Comparison of ENCODE assay signal across 7 mouse cellular contexts in genomic region chrX:152144742-152145214, GRCm38 (mm10). TPM values are rescaled to one million over a fixed set of nuclear protein-coding genes. Genes with fewer than 3 reads are reported as not detected.
DNase-seq lines count a peak whose midpoint lies in the region; ATAC-seq lines count a peak whose summit lies in the region.

No protein-coding gene starts in this region.

- no peaks in the 10 kb centered on the region for H3K9me3 ChIP-seq in heart, embryonic 11.5 days (replicated peaks; ENCODE audit: control insufficient read depth, low read length)
- H3K9me3 ChIP-seq in limb, embryonic 13.5 days: no peaks in the 10 kb centered on the region
- H3K9me3 ChIP-seq in neural tube, embryonic 12.5 days: no peaks in the 10 kb centered on the region

- ATAC-seq in heart, embryonic 11.5 days (replicated peaks; ENCODE audit: insufficient number of reproducible peaks, low FRiP score, low TSS enrichment): no peak
- no peak for ATAC-seq in limb, embryonic 13.5 days (ENCODE audit: low FRiP score, low read depth)
- ATAC-seq in neural tube, embryonic 12.5 days (ENCODE audit: low FRiP score, low read depth): no peak
- no peak for ATAC-seq in monocyte, adult 5-6 weeks (replicated peaks; ENCODE audit: insufficient number of reproducible peaks, low FRiP score, low TSS enrichment, poor library complexity, severe bottlenecking)

- H3K27me3 ChIP-seq in heart, embryonic 11.5 days (ENCODE audit: control insufficient read depth, insufficient read depth, low read length): peaks cover 56% of the 10 kb centered on the region
- peaks cover 80% of the 10 kb centered on the region for H3K27me3 ChIP-seq in limb, embryonic 13.5 days
- H3K27me3 ChIP-seq in neural tube, embryonic 12.5 days (replicated peaks): peaks cover 55% of the 10 kb centered on the region

- peak overlapping the region; percentile 62 for H3K4me3 ChIP-seq in heart, embryonic 11.5 days (ENCODE audit: low read depth, low read length)
- peak overlapping the region; percentile 59 for H3K4me3 ChIP-seq in limb, embryonic 13.5 days
- H3K4me3 ChIP-seq in neural tube, embryonic 12.5 days: peak overlapping the region; percentile 64

- H3K4me2 ChIP-seq in heart, embryonic 11.5 days: peak overlapping the region; percentile 80
- peak overlapping the region; percentile 83 for H3K4me2 ChIP-seq in limb, embryonic 13.5 days (replicated peaks)
- peak overlapping the region; percentile 78 for H3K4me2 ChIP-seq in neural tube, embryonic 12.5 days (replicated peaks)

- peak overlapping the region; percentile 64; the same call in 1 of the 2 replicates for H3K9ac ChIP-seq in heart, embryonic 11.5 days (ENCODE audit: low read depth, low read length)
- peak overlapping the region; percentile 72 for H3K9ac ChIP-seq in limb, embryonic 13.5 days
- H3K9ac ChIP-seq in neural tube, embryonic 12.5 days: peak overlapping the region; percentile 59

- no peaks in the 10 kb centered on the region for H3K4me1 ChIP-seq in heart, embryonic 11.5 days (ENCODE audit: control insufficient read depth, insufficient read depth, low read length)
- H3K4me1 ChIP-seq in limb, embryonic 13.5 days: peaks cover 10% of the 10 kb centered on the region; the same call in 1 of the 2 replicates
- peaks cover 3% of the 10 kb centered on the region; the same call in 1 of the 2 replicates for H3K4me1 ChIP-seq in neural tube, embryonic 12.5 days

- peak; percentile 21 for DNase-seq in right cerebral cortex, postnatal 14 days
- DNase-seq in right cerebral cortex, postnatal 36 days (ENCODE audit: low spot score in 2 of 2): no peak
- peak; percentile 35 to 44 for DNase-seq in cerebellum, postnatal 14 days

- H3K36me3 ChIP-seq in heart, embryonic 11.5 days (ENCODE audit: control insufficient read depth, insufficient read depth, low read length): no peaks in the 10 kb centered on the region
- H3K36me3 ChIP-seq in limb, embryonic 13.5 days: no peaks in the 10 kb centered on the region
- no peaks in the 10 kb centered on the region for H3K36me3 ChIP-seq in neural tube, embryonic 12.5 days

- WGBS in heart, embryonic 11.5 days (ENCODE audit: insufficient replicate concordance): 11% methylated on average over 40 of the region's 42 CpGs
- WGBS in limb, embryonic 13.5 days: 10% methylated on average over 19 of the region's 42 CpGs
- 18% methylated on average over 42 of the region's 42 CpGs for WGBS in neural tube, embryonic 12.5 days

- no peak overlapping the region for H3K27ac ChIP-seq in heart, embryonic 11.5 days (ENCODE audit: low read depth, low read length)
- no peak overlapping the region for H3K27ac ChIP-seq in limb, embryonic 13.5 days
- no peak overlapping the region for H3K27ac ChIP-seq in neural tube, embryonic 12.5 days

RNA-seq across cellular contexts. Expression of gene Iqsec2, which starts 0.7 kb away (rescaled TPM):
- polyA plus RNA-seq in heart, embryonic 11.5 days (2014; fragmentation: Nextera tagmentation; extraction: Ambion mirVana): 21.6 and 23.6 TPM in 2 replicates
- 2.7 and 2.8 TPM in 2 replicates for polyA plus RNA-seq in limb, embryonic 13.5 days (2015; fragmentation: Nextera tagmentation; extraction: Ambion mirVana)
- 2.6 and 3.0 TPM in 2 replicates for polyA plus RNA-seq in neural tube, embryonic 12.5 days (2016; fragmentation: Nextera tagmentation; extraction: Ambion mirVana)
- total RNA-seq in monocyte, adult 5-6 weeks (2017): 1.8 to 6.0 TPM (median 3.0 TPM) in 3 replicates

Comparison
In these comparisons a context has a peak if more than half of its experiments do, and no peak if none do; other contexts are left out.
1. DNase-seq: peak in right cerebral cortex, postnatal 14 days (single experiment) and cerebellum, postnatal 14 days (2 of 2); none in right cerebral cortex, postnatal 36 days (0 of 2).
2. Peak in every context shown above with its lines, with median percentiles within 50 percentile points of each other: H3K4me2 ChIP-seq, H3K4me3 ChIP-seq and H3K9ac ChIP-seq.